Mouse (Mus musculus): ENCODE data around the gene Rbfox1. TPM values are rescaled to one million over a fixed set of nuclear protein-coding genes. Genes with fewer than 3 reads are reported as not detected.

The Rbfox1 gene
- polyA plus RNA-seq, 1 experiment from 2014 or later: 2.7 TPM

DNA sequence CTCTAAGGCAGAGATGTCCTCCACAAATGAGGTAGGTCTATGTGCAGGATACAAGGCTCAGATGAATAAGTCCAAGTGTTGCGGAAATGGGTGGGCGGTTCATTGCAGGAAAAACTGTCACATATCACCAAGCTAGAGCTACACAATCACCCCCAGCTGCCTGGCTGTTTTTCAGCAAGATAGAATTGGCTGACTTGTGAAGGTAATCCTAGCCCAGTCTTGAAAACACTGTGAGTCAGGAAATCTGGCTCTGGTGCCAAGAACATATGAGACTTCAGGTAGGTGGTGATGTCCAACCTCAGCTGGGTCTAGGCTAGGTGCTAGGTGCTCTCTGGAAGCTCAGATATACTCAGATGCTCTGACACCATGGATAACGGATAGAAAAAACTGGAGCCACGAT, 1372.2 kb downstream of the Rbfox1 start:
- no peak for ATAC-seq (ENCODE audit: insufficient number of reproducible peaks, insufficient read depth, low FRiP score, low read depth)
- no peaks in the 10 kb centered on the region for H3K36me3 ChIP-seq (ENCODE audit: control insufficient read depth, insufficient read depth, low read length)
- no peaks in the 10 kb centered on the region for H3K4me1 ChIP-seq (ENCODE audit: control insufficient read depth, insufficient read depth, low read length)
- H3K4me3 ChIP-seq (ENCODE audit: low read depth, low read length): no peak overlapping the region
- 92% methylated on average over 4 of the region's 4 CpGs for WGBS
- H3K27ac ChIP-seq (ENCODE audit: low read length): no peak overlapping the region
- H3K4me2 ChIP-seq (replicated peaks; ENCODE audit: low read depth, low read length): no peak overlapping the region
- no peaks in the 10 kb centered on the region for H3K27me3 ChIP-seq (ENCODE audit: control insufficient read depth, insufficient read depth, low read length)
- H3K9ac ChIP-seq (replicated peaks; ENCODE audit: low read depth, low read length): no peak overlapping the region
- H3K9me3 ChIP-seq (ENCODE audit: control insufficient read depth, low read depth, low read length): no peaks in the 10 kb centered on the region

DNA sequence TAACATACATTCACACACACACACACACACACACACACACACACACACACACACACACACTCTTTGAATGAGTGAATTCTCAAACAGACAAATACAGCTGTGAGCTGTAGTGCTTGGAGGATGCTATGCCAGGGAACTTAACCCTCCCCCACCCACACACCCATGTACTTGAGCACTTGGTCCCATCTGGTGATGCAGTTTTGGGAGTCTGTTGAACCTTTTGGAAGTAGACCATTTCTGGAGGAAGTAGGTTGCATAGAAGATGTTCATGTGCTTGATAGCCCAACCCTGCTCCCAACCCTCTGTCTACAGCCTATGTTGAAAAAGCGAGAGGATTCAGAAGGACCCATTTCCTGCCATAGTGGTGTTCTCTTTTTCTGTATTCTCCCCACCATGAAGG, 1378.1 kb downstream of the Rbfox1 start:
- Histone ChIP-seq H3K36me3 (ENCODE audit: control insufficient read depth, insufficient read depth, low read length) (no peaks in the 10 kb centered on the region), H3K27me3 (ENCODE audit: control insufficient read depth, insufficient read depth, low read length) (no peaks in the 10 kb centered on the region), H3K4me3 (ENCODE audit: low read depth, low read length) (no peak overlapping the region), H3K9me3 (ENCODE audit: control insufficient read depth, low read depth, low read length) (no peaks in the 10 kb centered on the region), H3K27ac (ENCODE audit: low read length) (no peak overlapping the region), H3K4me1 (ENCODE audit: control insufficient read depth, insufficient read depth, low read length) (no peaks in the 10 kb centered on the region), H3K9ac (replicated peaks; ENCODE audit: low read depth, low read length) (no peak overlapping the region), H3K4me2 (replicated peaks; ENCODE audit: low read depth, low read length) (no peak overlapping the region)
- WGBS: 84% methylated on average over 1 of the region's 1 CpGs
- no peak for ATAC-seq (ENCODE audit: insufficient number of reproducible peaks, insufficient read depth, low FRiP score, low read depth)

DNA sequence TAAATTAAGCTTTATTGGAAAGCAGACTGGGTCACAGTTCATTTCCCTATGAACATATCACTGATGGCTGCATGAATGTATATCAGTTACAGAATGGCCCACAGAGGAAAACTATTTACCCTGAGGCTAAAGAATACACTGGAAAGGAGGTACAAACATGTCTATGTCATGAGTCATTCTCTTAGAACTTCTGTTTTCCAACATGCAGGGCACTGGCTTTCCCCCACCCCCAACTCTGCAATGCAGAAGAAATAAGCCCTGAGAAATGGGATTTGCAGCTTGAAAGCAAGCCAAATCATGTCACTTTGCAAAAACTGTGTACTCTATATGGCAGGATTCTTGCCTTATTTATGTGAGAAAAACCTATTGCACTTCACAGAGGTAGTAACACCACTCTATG, 1380.6 kb downstream of the Rbfox1 start:
- Histone ChIP-seq H3K9ac (replicated peaks; ENCODE audit: low read depth, low read length) (no peak overlapping the region), H3K9me3 (ENCODE audit: control insufficient read depth, low read depth, low read length) (no peaks in the 10 kb centered on the region), H3K27ac (ENCODE audit: low read length) (no peak overlapping the region), H3K36me3 (ENCODE audit: control insufficient read depth, insufficient read depth, low read length) (no peaks in the 10 kb centered on the region), H3K27me3 (ENCODE audit: control insufficient read depth, insufficient read depth, low read length) (no peaks in the 10 kb centered on the region), H3K4me2 (replicated peaks; ENCODE audit: low read depth, low read length) (no peak overlapping the region), H3K4me3 (ENCODE audit: low read depth, low read length) (no peak overlapping the region), H3K4me1 (ENCODE audit: control insufficient read depth, insufficient read depth, low read length) (no peaks in the 10 kb centered on the region)
- no peak for ATAC-seq (ENCODE audit: insufficient number of reproducible peaks, insufficient read depth, low FRiP score, low read depth)

DNA sequence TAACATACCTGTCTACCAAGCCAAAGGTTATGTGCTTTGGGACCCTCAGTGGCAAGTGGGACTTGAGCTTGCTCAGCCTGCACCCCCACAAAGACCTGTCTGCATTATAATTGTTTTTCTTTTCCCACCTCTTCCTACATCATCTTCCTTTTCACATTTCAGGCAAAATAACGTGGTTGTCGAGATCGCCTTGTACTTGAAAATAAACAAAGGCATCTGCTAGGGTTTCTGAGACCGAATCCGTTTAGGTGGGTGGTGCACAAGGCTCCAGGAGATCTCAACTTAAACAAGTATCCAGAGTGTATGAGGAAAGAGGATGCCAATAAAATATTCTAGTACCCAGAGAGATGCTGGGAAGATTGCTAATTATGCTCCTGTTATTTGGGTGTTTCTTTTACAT, 1390.3 kb downstream of the Rbfox1 start:
- H3K4me3 ChIP-seq (ENCODE audit: low read depth, low read length): no peak overlapping the region

DNA sequence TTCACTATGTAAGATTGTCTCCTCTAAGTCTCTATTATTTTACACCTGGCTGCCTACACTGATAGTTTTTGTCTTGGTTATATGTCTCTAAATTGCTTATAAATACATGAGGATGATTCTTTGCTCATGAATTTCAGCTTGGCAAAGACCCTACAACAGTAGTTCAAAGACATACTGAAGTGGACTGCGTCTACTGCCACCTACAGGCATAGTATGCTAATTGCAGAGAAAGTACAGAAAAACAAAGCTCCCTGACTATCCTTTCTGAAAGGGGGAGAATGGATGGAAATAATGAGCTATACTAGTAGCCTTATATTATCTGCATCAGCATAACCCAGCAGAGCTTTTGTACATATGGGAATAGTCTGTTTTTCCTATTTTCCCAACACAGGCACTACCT, 1390.7 kb downstream of the Rbfox1 start:
- H3K9ac ChIP-seq (replicated peaks; ENCODE audit: low read depth, low read length): no peak overlapping the region
- H3K9me3 ChIP-seq (ENCODE audit: control insufficient read depth, low read depth, low read length): no peaks in the 10 kb centered on the region
- ATAC-seq (ENCODE audit: insufficient number of reproducible peaks, insufficient read depth, low FRiP score, low read depth): no peak
- no peak overlapping the region for H3K4me2 ChIP-seq (replicated peaks; ENCODE audit: low read depth, low read length)
- H3K27ac ChIP-seq (ENCODE audit: low read length): no peak overlapping the region
- H3K36me3 ChIP-seq (ENCODE audit: control insufficient read depth, insufficient read depth, low read length): no peaks in the 10 kb centered on the region
- no peaks in the 10 kb centered on the region for H3K27me3 ChIP-seq (ENCODE audit: control insufficient read depth, insufficient read depth, low read length)
- 38% methylated on average over 1 of the region's 1 CpGs for WGBS
- H3K4me1 ChIP-seq (ENCODE audit: control insufficient read depth, insufficient read depth, low read length): no peaks in the 10 kb centered on the region
- H3K4me3 ChIP-seq (ENCODE audit: low read depth, low read length): no peak overlapping the region

More for the DNA sequence above, 1390.3 kb downstream of the Rbfox1 start:
- no peaks in the 10 kb centered on the region for H3K9me3 ChIP-seq (ENCODE audit: control insufficient read depth, low read depth, low read length)
- no peak overlapping the region for H3K27ac ChIP-seq (ENCODE audit: low read length)
- no peaks in the 10 kb centered on the region for H3K27me3 ChIP-seq (ENCODE audit: control insufficient read depth, insufficient read depth, low read length)
- 92% methylated on average over 5 of the region's 5 CpGs for WGBS
- H3K4me1 ChIP-seq (ENCODE audit: control insufficient read depth, insufficient read depth, low read length): no peaks in the 10 kb centered on the region
- no peak overlapping the region for H3K4me2 ChIP-seq (replicated peaks; ENCODE audit: low read depth, low read length)
- H3K9ac ChIP-seq (replicated peaks; ENCODE audit: low read depth, low read length): no peak overlapping the region
- no peak for ATAC-seq (ENCODE audit: insufficient number of reproducible peaks, insufficient read depth, low FRiP score, low read depth)
- H3K36me3 ChIP-seq (ENCODE audit: control insufficient read depth, insufficient read depth, low read length): no peaks in the 10 kb centered on the region

DNA sequence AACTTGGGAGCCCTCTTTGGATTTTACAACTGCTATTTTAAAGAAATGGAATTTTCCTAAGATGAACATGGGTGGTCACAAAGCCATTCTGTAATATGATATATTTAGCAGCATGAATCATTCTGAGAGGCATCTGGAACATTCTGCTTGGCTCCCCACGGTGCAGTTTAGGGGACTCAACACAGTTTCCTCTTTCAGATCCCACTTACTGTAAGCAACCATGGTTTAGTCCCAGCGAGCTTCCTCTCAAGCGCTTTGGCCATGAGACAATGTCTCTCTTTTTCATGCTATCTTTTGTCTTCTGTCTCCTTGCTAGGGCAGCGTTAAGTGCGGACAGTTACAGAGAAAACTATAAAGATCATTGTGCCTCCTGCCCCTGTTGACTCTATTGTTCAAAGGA, 1394.4 kb downstream of the Rbfox1 start:
- no peaks in the 10 kb centered on the region for H3K9me3 ChIP-seq (ENCODE audit: control insufficient read depth, low read depth, low read length)
- 70% methylated on average over 5 of the region's 5 CpGs for WGBS
- no peak for ATAC-seq (ENCODE audit: insufficient number of reproducible peaks, insufficient read depth, low FRiP score, low read depth)
- H3K4me3 ChIP-seq (ENCODE audit: low read depth, low read length): no peak overlapping the region
- H3K36me3 ChIP-seq (ENCODE audit: control insufficient read depth, insufficient read depth, low read length): no peaks in the 10 kb centered on the region
- no peak overlapping the region for H3K4me2 ChIP-seq (replicated peaks; ENCODE audit: low read depth, low read length)
- H3K4me1 ChIP-seq (ENCODE audit: control insufficient read depth, insufficient read depth, low read length): no peaks in the 10 kb centered on the region
- no peak overlapping the region for H3K9ac ChIP-seq (replicated peaks; ENCODE audit: low read depth, low read length)
- no peak overlapping the region for H3K27ac ChIP-seq (ENCODE audit: low read length)
- no peaks in the 10 kb centered on the region for H3K27me3 ChIP-seq (ENCODE audit: control insufficient read depth, insufficient read depth, low read length)

DNA sequence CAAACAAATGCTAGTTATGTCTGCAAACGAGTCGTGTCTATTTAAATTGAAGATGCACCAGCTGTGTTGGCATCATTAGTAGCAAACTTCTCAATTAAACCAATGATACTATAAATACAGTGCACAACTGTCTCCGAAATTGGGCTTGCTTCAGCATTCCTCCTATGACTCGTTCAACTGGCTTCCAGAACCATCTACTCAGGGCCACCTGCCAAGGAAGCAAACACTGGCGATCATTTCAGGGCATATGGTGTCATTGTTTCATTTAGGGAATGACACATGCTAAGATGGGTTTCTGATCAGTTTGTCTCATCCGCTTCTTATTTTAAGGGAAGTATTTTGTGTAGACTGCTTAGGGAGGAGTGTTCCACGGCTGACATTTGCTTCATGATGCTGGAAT, 1397.1 kb downstream of the Rbfox1 start:
- Histone ChIP-seq H3K27me3 (ENCODE audit: control insufficient read depth, insufficient read depth, low read length) (no peaks in the 10 kb centered on the region), H3K4me1 (ENCODE audit: control insufficient read depth, insufficient read depth, low read length) (no peaks in the 10 kb centered on the region), H3K36me3 (ENCODE audit: control insufficient read depth, insufficient read depth, low read length) (no peaks in the 10 kb centered on the region), H3K27ac (ENCODE audit: low read length) (no peak overlapping the region), H3K4me2 (replicated peaks; ENCODE audit: low read depth, low read length) (no peak overlapping the region), H3K4me3 (ENCODE audit: low read depth, low read length) (no peak overlapping the region), H3K9ac (replicated peaks; ENCODE audit: low read depth, low read length) (no peak overlapping the region), H3K9me3 (ENCODE audit: control insufficient read depth, low read depth, low read length) (no peaks in the 10 kb centered on the region)
- 88% methylated on average over 7 of the region's 7 CpGs for WGBS
- no peak for ATAC-seq (ENCODE audit: insufficient number of reproducible peaks, insufficient read depth, low FRiP score, low read depth)

DNA sequence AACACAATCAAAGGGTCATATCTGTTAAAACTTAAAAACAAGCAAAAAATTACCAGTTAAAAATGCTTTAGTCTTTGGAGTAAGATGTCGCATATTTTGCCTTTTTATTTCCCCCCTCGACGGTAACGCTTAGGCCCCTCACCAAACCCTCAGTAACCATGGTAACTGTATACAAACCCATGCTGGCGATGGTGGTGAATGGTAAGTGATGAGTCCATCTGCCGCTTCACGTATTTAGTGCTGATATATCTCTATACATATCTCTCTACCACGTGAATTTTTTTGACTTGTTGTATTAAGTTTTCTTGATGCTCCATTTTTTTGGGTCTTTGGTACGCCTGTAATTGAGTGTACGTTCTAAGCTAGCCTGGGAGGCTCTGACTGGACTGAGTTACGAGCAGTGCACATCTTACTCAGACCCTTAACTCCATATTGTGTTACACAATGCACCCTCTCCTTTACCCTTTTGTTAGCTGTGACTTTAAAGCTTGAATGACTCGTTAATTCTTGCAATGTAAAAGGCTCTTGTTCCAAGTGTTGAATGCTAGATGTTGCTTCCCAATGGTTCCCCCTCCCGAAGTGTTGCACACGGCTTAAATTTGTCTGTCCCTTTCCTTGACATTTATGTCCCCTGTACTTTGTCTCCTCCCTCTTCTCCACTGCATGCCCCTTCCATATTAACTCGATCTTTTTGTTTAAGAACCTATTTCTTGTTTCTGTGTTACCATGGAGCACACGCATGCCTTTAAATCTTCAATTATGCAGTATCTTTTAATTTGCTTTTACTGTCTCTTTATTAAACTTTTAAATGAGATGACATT, 1408.0 kb downstream of the Rbfox1 start:
- no peak overlapping the region for H3K9ac ChIP-seq (replicated peaks; ENCODE audit: low read depth, low read length)
- no peak overlapping the region for H3K4me2 ChIP-seq (replicated peaks; ENCODE audit: low read depth, low read length)
- no peaks in the 10 kb centered on the region for H3K4me1 ChIP-seq (ENCODE audit: control insufficient read depth, insufficient read depth, low read length)
- no peaks in the 10 kb centered on the region for H3K9me3 ChIP-seq (ENCODE audit: control insufficient read depth, low read depth, low read length)
- no peak for ATAC-seq (ENCODE audit: insufficient number of reproducible peaks, insufficient read depth, low FRiP score, low read depth)
- no peaks in the 10 kb centered on the region for H3K36me3 ChIP-seq (ENCODE audit: control insufficient read depth, insufficient read depth, low read length)
- no peak overlapping the region for H3K27ac ChIP-seq (ENCODE audit: low read length)
- no peaks in the 10 kb centered on the region for H3K27me3 ChIP-seq (ENCODE audit: control insufficient read depth, insufficient read depth, low read length)
- H3K4me3 ChIP-seq (ENCODE audit: low read depth, low read length): no peak overlapping the region
- 87% methylated on average over 16 of the region's 16 CpGs for WGBS

DNA sequence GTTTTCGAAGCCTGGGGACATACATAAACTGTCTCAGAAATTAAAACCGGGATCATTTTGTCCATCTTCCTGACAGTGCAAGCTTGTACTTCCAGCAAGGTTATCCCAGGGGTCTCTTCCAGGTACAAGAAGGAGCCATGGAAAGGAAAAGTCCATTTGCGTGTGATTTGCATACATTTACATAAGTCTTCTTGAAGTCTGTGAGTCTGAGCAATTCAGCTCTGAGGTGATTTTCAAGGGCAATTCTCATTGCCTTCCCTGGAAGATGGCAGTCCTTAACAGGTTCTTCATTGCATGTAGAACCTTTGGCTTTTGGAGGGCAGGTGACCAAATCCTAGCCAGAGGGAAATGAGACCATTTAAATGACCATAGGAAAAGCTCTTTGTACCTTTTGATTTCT, 1417.3 kb downstream of the Rbfox1 start:
- no peak for ATAC-seq (ENCODE audit: insufficient number of reproducible peaks, insufficient read depth, low FRiP score, low read depth)
- Histone ChIP-seq H3K4me1 (ENCODE audit: control insufficient read depth, insufficient read depth, low read length) (no peaks in the 10 kb centered on the region), H3K4me3 (ENCODE audit: low read depth, low read length) (no peak overlapping the region), H3K27me3 (ENCODE audit: control insufficient read depth, insufficient read depth, low read length) (no peaks in the 10 kb centered on the region), H3K4me2 (replicated peaks; ENCODE audit: low read depth, low read length) (no peak overlapping the region), H3K9ac (replicated peaks; ENCODE audit: low read depth, low read length) (no peak overlapping the region), H3K9me3 (ENCODE audit: control insufficient read depth, low read depth, low read length) (no peaks in the 10 kb centered on the region), H3K27ac (ENCODE audit: low read length) (no peak overlapping the region), H3K36me3 (ENCODE audit: control insufficient read depth, insufficient read depth, low read length) (no peaks in the 10 kb centered on the region)
- WGBS: 68% methylated on average over 3 of the region's 3 CpGs
